Mouse (Mus musculus): ENCODE results near the gene Caln1. TPM values are rescaled to one million over a fixed set of nuclear protein-coding genes. Genes with fewer than 3 reads are reported as not detected.

The Caln1 gene
- polyA plus RNA-seq, 1 experiment, result 0.01 TPM

- WGBS, result 36% methylated on average over 3 of the region's 3 CpGs
- no peak for DNase-seq (ENCODE audit: low read depth, low spot score)
These were observed 489.5 kb downstream of the Caln1 start for GRCm38 (mm10) chr5:130858706-130859105.

GRCm38 (mm10) chr5:130859736-130860135 lies 490.5 kb downstream of the Caln1 start:
- no peak for DNase-seq (ENCODE audit: low read depth, low spot score)
- 38% methylated on average over 6 of the region's 6 CpGs for WGBS

- no peak for DNase-seq (ENCODE audit: low read depth, low spot score)
These were observed 493.0 kb downstream of the Caln1 start for GRCm38 (mm10) chr5:130862302-130862701.

DNA sequence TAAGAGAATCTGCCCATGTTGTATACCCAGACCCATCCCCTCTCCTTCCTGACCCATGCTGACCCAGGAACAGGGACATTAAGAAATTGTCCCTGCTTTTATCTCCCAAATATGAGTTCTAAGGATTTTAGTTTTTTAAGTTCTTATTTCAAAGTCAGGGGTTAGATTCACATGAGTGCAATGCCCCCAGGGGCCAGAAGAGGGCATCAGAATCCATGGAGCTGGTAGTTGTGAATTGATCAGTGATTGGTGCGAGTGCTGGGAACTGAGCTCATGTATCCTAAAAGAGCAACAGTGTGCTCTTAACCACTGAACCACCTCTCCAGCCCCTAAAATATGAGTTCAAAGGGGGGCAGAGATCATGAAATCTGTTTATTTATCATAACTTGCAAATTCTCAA lies 500.6 kb downstream of the Caln1 start:
- 76% methylated on average over 1 of the region's 1 CpGs for WGBS
- no peak for DNase-seq (ENCODE audit: low read depth, low spot score)

More at GRCm38 (mm10) chr5:130862302-130862701, 493.0 kb downstream of the Caln1 start:
- WGBS, result 53% methylated on average over 5 of the region's 5 CpGs

GRCm38 (mm10) chr5:130871086-130871485 lies 501.8 kb downstream of the Caln1 start:
- no peak for DNase-seq (ENCODE audit: low read depth, low spot score)
- 48% methylated on average over 8 of the region's 8 CpGs for WGBS

DNA sequence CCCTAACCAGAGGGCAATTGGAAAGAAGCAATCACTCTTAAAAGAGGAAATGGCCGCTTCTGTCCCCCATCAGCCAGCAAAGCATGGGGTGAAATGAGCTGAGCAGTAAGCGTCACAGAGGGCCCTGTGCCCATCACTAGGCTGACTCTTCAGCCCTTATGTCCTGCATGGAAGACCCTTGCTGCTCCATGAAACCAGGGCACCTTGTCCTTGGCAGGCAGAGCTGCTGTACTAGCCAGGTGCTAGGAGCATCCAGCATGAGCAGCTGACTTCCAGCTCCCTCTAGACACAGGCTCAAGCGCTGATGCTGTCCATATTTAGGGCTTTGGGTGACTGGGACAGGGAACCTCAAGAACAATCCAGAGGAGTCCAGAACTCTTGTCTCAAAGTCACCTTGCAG lies 506.1 kb downstream of the Caln1 start:
- no peak for DNase-seq (ENCODE audit: low read depth, low spot score)
- 82% methylated on average over 3 of the region's 3 CpGs for WGBS

DNA sequence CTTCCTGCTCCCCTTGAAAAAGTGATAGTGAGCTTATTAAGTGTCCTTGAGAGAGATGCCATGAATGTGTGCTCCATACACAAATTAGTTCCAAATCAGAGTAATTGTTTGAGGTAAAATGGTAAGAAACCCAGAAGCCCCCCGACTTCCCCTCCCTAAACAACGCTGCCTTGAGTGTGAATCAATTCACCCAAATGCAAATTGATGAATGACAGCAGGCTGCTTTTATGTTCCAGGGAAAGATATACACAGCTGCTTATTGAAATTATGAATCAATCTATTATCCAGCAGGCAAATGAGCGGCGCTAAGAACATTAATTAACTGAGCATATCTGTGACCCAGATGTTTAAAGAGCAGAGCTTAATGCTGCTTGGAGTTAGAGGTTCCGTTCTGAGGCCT lies 511.1 kb downstream of the Caln1 start:
- 85% methylated on average over 5 of the region's 5 CpGs for WGBS
- no peak for DNase-seq (ENCODE audit: low read depth, low spot score)

- no peak for DNase-seq (ENCODE audit: low read depth, low spot score)
- 47% methylated on average over 5 of the region's 5 CpGs for WGBS
These were observed 522.5 kb downstream of the Caln1 start for GRCm38 (mm10) chr5:130891735-130892134.

GRCm38 (mm10) chr5:130895991-130896390 lies 526.7 kb downstream of the Caln1 start:
- WGBS, result 95% methylated on average over 3 of the region's 3 CpGs

More at GRCm38 (mm10) chr5:130895991-130896390, 526.7 kb downstream of the Caln1 start:
- no peak for DNase-seq (ENCODE audit: low read depth, low spot score)

Other genes starting within 250 kb of the Caln1 start
- 1.3 and 1.5 TPM in 2 replicates for gene Kctd7, start 224.6 kb upstream of the Caln1 start, polyA plus RNA-seq (2012; rRNA removed)
- 11.7 and 16.7 TPM in 2 replicates for gene Rabgef1, start 197.7 kb upstream of the Caln1 start, polyA plus RNA-seq (2012; rRNA removed)
- 24.4 and 26.2 TPM in 2 replicates for gene Tmem248, start 152.4 kb upstream of the Caln1 start, polyA plus RNA-seq (2012; rRNA removed)
- 21.9 and 32.7 TPM in 2 replicates for gene Sbds, start 113.9 kb upstream of the Caln1 start, polyA plus RNA-seq (2012; rRNA removed)
- 6.7 and 7.9 TPM in 2 replicates for gene Tyw1, start 113.8 kb upstream of the Caln1 start, polyA plus RNA-seq (2012; rRNA removed)
- not detected in 2 replicates for gene A330070K13Rik, start 15.2 kb downstream of the Caln1 start, polyA plus RNA-seq (2012; rRNA removed)

All from large intestine, adult 2 months (tissue).